Mouse (Mus musculus) ES-Bruce4 (cell line): ENCODE measurements around the gene Gcsam. TPM values are rescaled to one million over a fixed set of nuclear protein-coding genes. Genes with fewer than 3 reads are reported as not detected.

Experiments used
- H3K27ac ChIP-seq: 2 replicates; pipeline ENCODE4 v1.5.1; 2012; ENCODE audit warnings: low read length, inconsistent platforms; ENCODE audit not compliant: insufficient read depth
- H3K27me3 ChIP-seq: 2 replicates; pipeline ENCODE4 v1.6.1; 2012; ENCODE audit warnings: mild to moderate bottlenecking, low read length, inconsistent platforms; ENCODE audit not compliant: control insufficient read depth, poor library complexity, insufficient read depth, severe bottlenecking
- H3K36me3 ChIP-seq: 2 replicates; pipeline ENCODE4 v1.6.1; 2012; ENCODE audit warnings: inconsistent platforms, mild to moderate bottlenecking, low read length, moderate library complexity; ENCODE audit not compliant: control insufficient read depth, poor library complexity, insufficient read depth, severe bottlenecking
- H3K4me1 ChIP-seq: one replicate; pipeline ENCODE4 v1.8.1; 2011; ENCODE audit warnings: low read length; ENCODE audit not compliant: control insufficient read depth, insufficient read depth
- H3K4me3 ChIP-seq: 2 replicates; pipeline ENCODE4 v1.5.1; 2011; ENCODE audit warnings: low read depth, mild to moderate bottlenecking, low read length
- H3K9ac ChIP-seq: 2 replicates; pipeline ENCODE4 v1.6.1; 2012; ENCODE audit warnings: low read depth, mild to moderate bottlenecking, inconsistent platforms; ENCODE audit not compliant: poor library complexity, severe bottlenecking
- H3K9me3 ChIP-seq: replicated peaks from 2 replicates; pipeline ENCODE4 v1.6.1; 2012; ENCODE audit warnings: mild to moderate bottlenecking, low read length, inconsistent platforms; ENCODE audit not compliant: control insufficient read depth, poor library complexity, insufficient read depth, severe bottlenecking
- CTCF ChIP-seq: IDR thresholded peaks from one replicate; pipeline ENCODE4 v1.8.1; 2011; ENCODE audit warnings: low read depth, low read length
- EP300 ChIP-seq: IDR thresholded peaks from 2 replicates; pipeline ENCODE4 v1.6.1; 2011; ENCODE audit warnings: low read depth, low read length; ENCODE audit not compliant: insufficient read depth
- POLR2A ChIP-seq: IDR thresholded peaks from one replicate; pipeline ENCODE4 v1.8.1; 2011; ENCODE audit warnings: low read length; ENCODE audit not compliant: insufficient read depth
- polyA plus RNA-seq: library from polyadenylated mRNA; stranded (reverse); fragments of >200 nt; gene quantifications from 2 replicates; pipeline ENCODE4 v1.2.4, GENCODE M21; 2011; ENCODE audit warnings: low read depth; ENCODE audit not compliant: missing spikeins, insufficient read depth, insufficient read length

Gene Gcsam
- polyA plus RNA-seq, 1 experiment = not detected

- Histone ChIP-seq H3K4me1 (no peaks in the 10 kb centered on the region), H3K4me3 (no peak overlapping the region), H3K9me3 (no peaks in the 10 kb centered on the region), H3K27ac (no peak overlapping the region), H3K27me3 (no peaks in the 10 kb centered on the region), H3K36me3 (no peaks in the 10 kb centered on the region), H3K9ac (no peak overlapping the region)
- no peak for TF ChIP-seq CTCF
Observed at GRCm38 (mm10) chr16:45624791-45625190, 14.6 kb downstream of the Gcsam start.

- no peaks in the 10 kb centered on the region for H3K36me3 ChIP-seq
- no peaks in the 10 kb centered on the region for H3K27me3 ChIP-seq
- no peaks in the 10 kb centered on the region for H3K9me3 ChIP-seq
- no peak for TF ChIP-seq CTCF
- no peak for TF ChIP-seq POLR2A
- no peak for TF ChIP-seq EP300
- no peak overlapping the region for H3K9ac ChIP-seq
- H3K4me1 ChIP-seq = no peaks in the 10 kb centered on the region
- no peak overlapping the region for H3K27ac ChIP-seq
- H3K4me3 ChIP-seq = no peak overlapping the region
Observed at GRCm38 (mm10) chr16:45625342-45625741, 15.2 kb downstream of the Gcsam start.

GRCm38 (mm10) chr16:45629497-45630105 lies 19.4 kb downstream of the Gcsam start:
- H3K9me3 ChIP-seq = no peaks in the 10 kb centered on the region
- TF ChIP-seq CTCF = no peak
- TF ChIP-seq POLR2A = no peak
- no peak for TF ChIP-seq EP300
- H3K9ac ChIP-seq = no peak overlapping the region
- no peaks in the 10 kb centered on the region for H3K27me3 ChIP-seq
- H3K4me3 ChIP-seq = no peak overlapping the region
- no peaks in the 10 kb centered on the region for H3K4me1 ChIP-seq
- no peak overlapping the region for H3K27ac ChIP-seq
- no peaks in the 10 kb centered on the region for H3K36me3 ChIP-seq

GRCm38 (mm10) chr16:45630347-45630960 lies 20.3 kb downstream of the Gcsam start:
- H3K27me3 ChIP-seq = no peaks in the 10 kb centered on the region
- H3K36me3 ChIP-seq = no peaks in the 10 kb centered on the region
- no peak overlapping the region for H3K4me3 ChIP-seq
- no peaks in the 10 kb centered on the region for H3K4me1 ChIP-seq
- H3K9me3 ChIP-seq = no peaks in the 10 kb centered on the region
- TF ChIP-seq CTCF (peak; percentile 23), EP300 (no peak), POLR2A (no peak)
- no peak overlapping the region for H3K27ac ChIP-seq
- no peak overlapping the region for H3K9ac ChIP-seq

- H3K9me3 ChIP-seq = no peaks in the 10 kb centered on the region
- H3K27me3 ChIP-seq = no peaks in the 10 kb centered on the region
- TF ChIP-seq EP300 = no peak
- no peak for TF ChIP-seq CTCF
- TF ChIP-seq POLR2A = no peak
Observed at GRCm38 (mm10) chr16:45632420-45632819, 22.2 kb downstream of the Gcsam start.

GRCm38 (mm10) chr16:45635826-45636225 lies 25.6 kb downstream of the Gcsam start:
- no peak overlapping the region for H3K9ac ChIP-seq
- H3K27ac ChIP-seq = no peak overlapping the region
- TF ChIP-seq CTCF = no peak
- no peak for TF ChIP-seq EP300
- TF ChIP-seq POLR2A = no peak
- H3K4me3 ChIP-seq = no peak overlapping the region
- no peaks in the 10 kb centered on the region for H3K36me3 ChIP-seq
- H3K9me3 ChIP-seq = no peaks in the 10 kb centered on the region
- H3K4me1 ChIP-seq = no peaks in the 10 kb centered on the region
- H3K27me3 ChIP-seq = no peaks in the 10 kb centered on the region

More at GRCm38 (mm10) chr16:45632420-45632819, 22.2 kb downstream of the Gcsam start:
- no peak overlapping the region for H3K9ac ChIP-seq
- no peaks in the 10 kb centered on the region for H3K4me1 ChIP-seq
- no peak overlapping the region for H3K27ac ChIP-seq
- no peaks in the 10 kb centered on the region for H3K36me3 ChIP-seq
- H3K4me3 ChIP-seq = no peak overlapping the region
